Mouse (Mus musculus): ENCODE measurements around the gene Chrm4.

The Chrm4 gene

DNA sequence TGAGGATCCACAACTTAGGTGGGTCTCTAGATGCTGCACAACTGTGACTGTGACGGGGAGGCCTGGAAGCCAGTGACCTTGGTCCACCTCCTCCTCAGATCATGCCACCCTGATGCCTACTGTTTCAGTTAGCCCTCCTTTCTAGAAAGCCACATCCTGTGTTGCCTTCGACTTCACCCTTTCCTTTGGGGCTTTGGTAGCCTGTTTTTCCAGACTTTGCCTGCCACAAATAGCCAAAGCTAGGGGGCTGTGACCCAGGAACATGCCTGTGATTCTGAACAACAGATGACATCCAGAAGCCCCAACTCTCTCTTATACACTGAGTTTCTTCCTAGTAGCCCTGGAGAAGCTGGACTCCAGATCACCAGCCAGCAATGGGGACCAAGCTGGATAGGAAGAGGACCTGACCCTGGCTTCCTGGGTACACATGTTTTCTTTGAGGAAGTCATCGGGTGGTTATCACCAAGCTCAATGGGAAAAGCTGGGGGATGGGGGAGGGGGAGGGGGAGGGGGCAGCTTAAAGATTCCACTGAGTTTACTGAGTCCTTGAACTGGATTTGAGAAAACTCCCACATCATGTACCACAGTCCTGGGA, 37.7 kb downstream of the Chrm4 start:
- DNase-seq, result no peak

DNA sequence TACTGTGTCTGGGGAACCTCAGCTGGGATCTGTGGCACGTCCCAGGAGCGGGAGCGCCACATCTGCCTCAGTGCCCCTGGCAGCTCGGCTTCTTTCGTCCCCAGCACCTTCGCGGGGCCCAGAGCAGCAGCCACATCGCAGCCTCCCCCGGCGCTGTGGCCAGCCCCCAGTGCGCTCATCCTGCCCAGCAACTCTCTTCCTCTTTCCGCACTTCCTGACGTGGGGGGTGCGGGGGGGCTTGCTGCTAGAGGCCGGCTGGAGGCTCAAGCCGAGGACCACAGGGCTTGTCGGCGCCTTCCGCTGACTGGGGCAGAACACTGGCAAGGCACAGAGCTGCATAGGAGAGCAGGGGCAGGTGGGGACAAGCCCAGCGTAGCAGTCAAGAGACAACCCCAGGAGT, 38.4 kb downstream of the Chrm4 start:
- DNase-seq, result peak; percentile 27

DNA sequence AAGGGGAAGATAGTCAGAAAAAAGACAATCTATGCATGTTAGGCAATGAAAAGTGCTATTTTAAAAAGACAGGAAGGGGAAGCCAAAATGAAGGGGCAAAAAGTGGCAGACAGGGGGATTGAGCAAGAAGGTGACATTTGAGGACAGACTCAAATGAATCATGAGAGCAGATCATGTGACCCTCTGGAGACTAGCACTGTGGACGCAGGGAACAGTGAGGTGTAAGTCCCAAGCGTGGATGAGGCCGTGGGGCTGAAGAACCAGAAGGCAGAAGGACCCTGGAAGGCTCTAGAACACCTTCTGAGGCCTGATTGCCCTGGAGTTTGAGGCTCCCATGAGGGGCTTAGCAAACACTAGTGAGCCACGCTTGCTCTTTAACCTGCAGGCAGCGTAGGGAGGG, 39.3 kb downstream of the Chrm4 start:
- DNase-seq, result no peak

DNA sequence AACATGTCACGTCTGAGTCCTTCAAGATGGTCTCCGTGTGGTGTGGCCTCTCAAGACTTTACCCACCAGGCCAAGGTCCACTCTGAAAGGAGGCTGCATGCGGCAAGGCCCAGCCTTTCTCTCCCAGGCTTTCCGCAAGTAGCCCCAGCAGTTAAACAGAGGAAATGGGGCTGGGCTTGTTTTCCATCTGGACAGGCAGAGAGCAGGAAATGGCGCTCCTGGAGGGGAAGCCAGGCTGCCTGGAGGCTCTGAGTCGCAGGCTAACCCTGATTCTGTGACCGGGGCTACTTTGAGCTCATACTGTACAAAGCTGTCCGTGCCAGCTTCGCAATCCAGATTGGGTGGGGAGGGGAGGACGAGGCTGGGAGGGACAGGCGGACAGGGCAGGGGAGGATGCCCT, 40.9 kb downstream of the Chrm4 start:
- peak; percentile 23 for DNase-seq

DNA sequence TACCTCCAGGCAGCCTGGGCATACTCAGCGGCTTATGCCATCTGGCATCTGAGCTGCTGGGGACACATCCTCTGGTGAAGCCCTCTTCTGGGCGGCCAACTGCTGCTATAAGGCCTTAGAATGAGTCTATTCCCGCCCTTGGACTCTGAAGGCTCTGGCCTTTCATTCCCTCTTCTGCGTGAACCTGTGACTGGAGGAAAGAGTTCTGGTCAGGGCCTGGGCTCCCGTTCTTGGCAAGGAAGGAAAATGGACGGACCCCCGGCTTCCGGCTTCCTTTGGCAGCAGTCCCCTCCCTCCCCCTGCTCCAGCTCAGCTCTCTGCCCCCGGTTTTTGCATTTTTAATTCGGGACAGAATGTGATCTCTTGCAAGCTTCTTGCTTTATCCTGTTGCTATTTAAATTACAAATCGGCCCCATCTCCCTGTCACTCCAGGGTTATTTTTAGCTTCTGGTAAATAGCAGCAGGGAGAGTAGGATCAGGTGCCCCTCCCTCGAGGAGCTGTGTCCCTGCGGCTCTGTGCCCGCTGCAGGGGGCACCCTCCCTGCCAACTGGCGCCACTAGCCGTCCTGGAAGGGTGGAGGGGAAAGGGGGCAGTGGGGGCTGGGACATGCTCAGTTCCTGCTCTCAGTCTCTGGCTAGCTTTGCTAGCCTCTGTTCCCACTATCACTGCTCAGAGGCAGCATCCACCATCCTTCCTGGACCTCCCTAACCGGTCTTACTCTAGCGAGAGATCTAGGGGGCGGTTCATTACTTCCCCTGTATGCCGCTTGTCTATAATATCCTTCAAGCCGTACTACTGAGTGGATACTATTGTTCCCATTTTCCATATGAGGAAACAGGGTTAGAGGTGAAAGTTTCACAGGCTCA, 44.4 kb downstream of the Chrm4 start:
- DNase-seq, result peak; percentile 78

DNA sequence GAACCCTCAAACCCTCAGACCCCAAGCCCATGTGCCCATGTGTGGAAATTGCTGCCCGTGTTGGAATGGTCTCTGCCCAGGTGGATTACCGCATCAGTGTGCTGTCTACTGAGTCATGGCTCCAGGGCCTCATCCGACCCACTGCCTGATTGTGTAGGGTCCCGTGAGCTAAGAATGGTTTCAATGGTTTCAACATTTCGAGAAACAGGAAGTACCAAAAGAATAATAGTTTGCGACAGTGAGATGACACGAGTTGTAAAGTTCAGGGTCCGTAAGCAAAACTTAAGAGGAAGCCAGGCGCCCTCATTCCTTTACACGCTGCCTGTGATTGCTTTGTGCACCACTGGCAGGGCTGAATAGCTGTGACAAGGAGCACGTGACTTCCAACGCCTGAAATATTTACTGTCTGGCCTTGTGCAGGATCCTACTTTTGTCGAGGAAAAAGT, 45.1 kb downstream of the Chrm4 start:
- DNase-seq, result no peak

DNA sequence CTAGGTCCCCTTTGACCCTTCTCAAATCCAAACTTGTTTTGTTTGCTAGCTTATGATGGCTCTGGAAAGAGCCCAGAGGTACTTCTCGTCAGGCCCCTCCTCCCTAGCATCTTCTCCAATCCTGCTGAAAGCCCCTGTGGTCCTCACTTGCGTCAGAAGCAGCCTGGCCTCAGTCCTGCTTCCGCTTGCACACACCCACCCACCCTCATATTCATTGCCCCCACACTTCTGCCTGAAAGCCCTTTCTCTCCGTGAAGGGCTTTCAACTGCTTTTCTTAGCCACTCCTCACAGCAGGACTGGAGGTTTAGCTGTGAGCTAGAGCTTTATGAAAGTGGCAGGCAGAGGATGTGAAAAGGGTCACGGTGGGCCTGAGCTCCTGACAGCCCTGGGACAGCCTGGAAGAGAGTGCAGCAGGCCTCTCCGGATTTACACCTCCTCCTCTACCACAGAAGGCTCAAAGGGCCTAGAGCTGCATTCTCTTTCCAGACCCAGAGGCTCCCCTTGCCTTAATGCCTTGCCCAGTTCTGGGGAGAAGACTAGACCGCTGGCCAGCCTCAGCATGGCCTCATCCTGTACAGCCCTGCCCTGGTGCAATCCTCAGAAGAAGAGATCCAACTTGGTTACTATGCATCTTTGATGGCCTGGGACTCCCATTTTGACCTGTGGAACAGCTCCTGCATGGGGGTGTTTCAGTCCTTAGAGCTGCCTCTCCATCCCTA, 46.5 kb downstream of the Chrm4 start:
- no peak for DNase-seq

DNA sequence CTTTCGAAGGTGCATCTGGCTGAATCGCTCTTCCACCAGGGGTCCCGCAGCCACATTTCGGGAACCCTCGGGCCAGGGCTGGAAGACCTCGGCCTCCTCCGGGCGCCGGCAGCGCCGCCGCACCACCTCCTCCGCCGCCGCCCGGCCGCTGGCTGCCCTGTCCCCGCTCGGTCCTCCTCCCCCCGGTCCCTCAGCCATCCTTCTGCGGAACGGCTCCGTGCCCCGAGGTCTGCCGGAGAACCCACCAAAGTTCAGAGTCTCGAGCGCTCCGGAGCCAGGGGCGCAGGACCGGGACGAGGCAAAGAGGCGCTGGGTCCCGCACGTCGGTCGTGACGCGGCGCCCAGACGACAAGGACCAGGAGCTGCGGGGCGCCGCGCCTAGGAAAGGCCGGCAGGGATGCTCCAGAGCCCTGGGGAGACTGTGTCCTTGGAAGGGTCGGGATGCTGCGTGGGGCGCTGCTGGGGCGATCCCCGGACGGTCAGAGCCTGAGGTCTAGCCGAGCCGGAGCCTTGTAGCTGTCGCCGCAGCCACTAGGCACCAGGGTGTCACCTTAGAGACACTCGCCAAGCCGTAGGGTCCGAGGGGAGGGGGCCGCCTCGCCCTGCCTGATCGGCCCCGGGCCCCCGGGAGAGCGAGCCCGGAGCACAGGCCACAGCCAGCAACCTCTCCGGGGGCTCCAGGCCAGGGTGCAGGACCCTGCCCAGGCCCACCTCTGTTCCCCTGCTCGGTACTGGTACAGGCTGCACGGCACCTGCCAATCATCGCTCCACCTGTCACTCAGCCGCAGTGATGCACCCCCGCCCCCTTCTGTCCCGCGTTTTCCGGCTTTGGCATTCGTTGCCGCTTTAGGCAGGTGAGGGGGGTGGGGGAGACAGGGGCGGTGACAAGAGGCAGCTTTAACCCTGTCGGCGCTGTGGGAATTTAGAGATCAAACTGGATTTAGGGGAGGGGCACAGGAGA, 48.8 kb downstream of the Chrm4 start, which contains the start of gene Dgkz:
Dgkz (minus strand) TSS at position 284 of the 961 bp plus-strand sequence.
- no peak for DNase-seq

DNA sequence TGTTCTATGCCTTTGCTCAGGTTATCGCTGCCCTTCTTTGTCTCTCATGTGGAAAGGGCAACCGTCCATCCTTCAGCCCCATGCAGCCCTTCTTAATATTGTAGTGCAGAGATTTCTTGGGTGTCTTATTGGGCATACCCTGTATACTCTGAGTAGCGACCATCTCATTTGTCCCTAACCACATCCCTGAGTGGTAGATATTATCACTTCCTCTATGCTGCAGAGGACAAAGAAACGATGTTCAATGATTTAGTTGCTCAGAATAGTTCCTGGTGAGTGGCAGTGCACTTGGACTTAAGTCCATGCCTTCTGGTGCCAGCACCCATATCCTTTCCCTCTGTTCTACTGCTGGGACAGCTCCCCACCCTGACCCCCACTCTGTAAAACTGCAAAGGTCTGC, 50.9 kb downstream of the Chrm4 start:
- no peak for DNase-seq
